Mouse (Mus musculus) cerebellum, adult 18-20 months (tissue): ENCODE results near the gene Olfr1480.

Experiments used
- DNase-seq, 2 experiments: peaks; one replicate each; pipeline ENCODE4 v3.0.0; 2021

The Olfr1480 gene

GRCm38 (mm10) chr19:13527613-13528012 lies at the start of gene Olfr1480:
Gene Olfr1480, plus strand, starts transcription at chr19:13527913.
- DNase-seq, result no peak

- no peak for DNase-seq
These were observed 47.6 kb upstream of the Olfr1480 start, which contains the start of gene Olfr1475 for GRCm38 (mm10) chr19:13480096-13480495. Gene Olfr1475, minus strand, starts transcription at chr19:13480196.

GRCm38 (mm10) chr19:13500246-13500645 lies 27.5 kb upstream of the Olfr1480 start, which contains the start of gene Olfr1477:
Gene Olfr1477, plus strand, starts transcription at chr19:13500546.
- no peak for DNase-seq
